In the genomic region with DNA sequence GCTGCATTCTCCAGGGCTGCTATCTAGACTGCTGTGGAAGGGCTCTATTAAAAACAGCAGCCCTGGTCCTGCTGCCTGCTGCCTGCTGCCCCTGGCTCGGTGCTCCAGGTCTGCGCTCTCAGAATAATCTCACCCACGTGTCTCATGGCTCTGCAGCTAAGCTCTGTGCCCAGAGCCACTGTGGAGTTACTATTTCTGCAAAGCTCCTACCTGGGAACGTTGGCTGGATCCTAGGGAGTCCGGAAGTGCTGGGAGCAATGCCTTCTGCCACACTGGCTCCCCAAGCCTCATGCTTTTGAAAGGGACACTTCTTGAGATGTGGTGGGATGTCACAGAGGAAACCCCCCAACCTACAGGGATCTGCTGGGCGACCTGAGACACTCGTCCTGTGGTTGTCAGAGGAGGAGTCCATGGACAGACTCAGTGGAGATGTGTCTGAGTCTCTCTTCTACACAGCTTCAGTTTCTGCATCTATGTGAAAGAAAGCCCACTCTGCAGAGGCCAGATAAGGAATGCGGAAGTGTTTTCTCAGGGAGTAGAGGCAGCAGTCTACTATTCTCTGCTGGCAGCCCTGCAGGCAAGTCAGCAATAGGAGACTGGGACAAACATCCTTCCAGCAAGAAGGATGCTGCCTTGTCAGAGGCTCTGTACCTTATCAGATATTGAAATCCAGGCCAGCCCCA, we compare ENCODE assay signal across 10 mouse cellular contexts.
DNase-seq lines count a peak whose midpoint lies in the region; ATAC-seq and TF ChIP-seq lines count a peak whose summit lies in the region.
"Had no signal": no experiment of that assay in that cellular context is flagged by ENCODE, and none has a peak within 500 bp of the region (broad histone marks: within the 10 kb centered on the region; RNA-seq: fewer than 3 reads in every experiment).

No protein-coding gene starts in this region.

- H3K36me3 ChIP-seq in lung, embryonic 14.5 days (ENCODE audit: insufficient read depth) = no peaks in the 10 kb centered on the region
- H3K36me3 ChIP-seq in embryonic facial prominence, embryonic 10.5 days (replicated peaks) = no peaks in the 10 kb centered on the region
- H3K36me3 ChIP-seq in heart, embryonic 15.5 days = no peaks in the 10 kb centered on the region
- no peaks in the 10 kb centered on the region for H3K36me3 ChIP-seq in midbrain, postnatal 0 days (ENCODE audit: insufficient read depth, low read length)

- WGBS in lung, embryonic 14.5 days = 49% methylated on average over 8 of the region's 8 CpGs
- 30% methylated on average over 8 of the region's 8 CpGs for WGBS in embryonic facial prominence, embryonic 10.5 days
- WGBS in heart, embryonic 15.5 days = 20% methylated on average over 8 of the region's 8 CpGs
- WGBS in midbrain, postnatal 0 days = 29% methylated on average over 8 of the region's 8 CpGs

- no peaks in the 10 kb centered on the region for H3K27me3 ChIP-seq in lung, embryonic 14.5 days (ENCODE audit: insufficient read depth, low read length)
- no peaks in the 10 kb centered on the region for H3K27me3 ChIP-seq in embryonic facial prominence, embryonic 10.5 days (replicated peaks; ENCODE audit: low read depth, poor library complexity, severe bottlenecking)
- 0 out of 2 replicates have a peak, but pooled peaks cover 5% of the 10 kb centered on the region for H3K27me3 ChIP-seq in heart, embryonic 15.5 days
- H3K27me3 ChIP-seq in midbrain, postnatal 0 days (ENCODE audit: insufficient read depth, low read length) = no peaks in the 10 kb centered on the region

- DNase-seq in lung, embryonic 14.5 days = peak; percentile 26
- DNase-seq in lung, postnatal 10 days = no peak
- DNase-seq in embryonic facial prominence, embryonic 10.5 days (ENCODE audit: low spot score) = no peak
- no peak for DNase-seq in midbrain, postnatal 0 days (ENCODE audit: low spot score)
- DNase-seq in gastrocnemius, adult 18-20 months (ENCODE audit: low spot score) = no peak
- DNase-seq in thymus, postnatal 10 days (ENCODE audit: low spot score in 2 of 2) = no peak
- DNase-seq in thymus, postnatal 0 days (ENCODE audit: low spot score) = no peak
- DNase-seq: kidney, adult 2 months had no signal

- peak; percentile 38; the same call in 1 of the 2 replicates for ATAC-seq in lung, embryonic 14.5 days (ENCODE audit: insufficient read depth)
- ATAC-seq in heart, embryonic 15.5 days (replicated peaks; ENCODE audit: insufficient number of reproducible peaks, insufficient read depth, low FRiP score, low read depth) = peak; percentile 77
- no peak for ATAC-seq in midbrain, postnatal 0 days (ENCODE audit: low FRiP score)

- H3K9me3 ChIP-seq in lung, embryonic 14.5 days (ENCODE audit: low read depth, low read length) = no peaks in the 10 kb centered on the region
- H3K9me3 ChIP-seq in embryonic facial prominence, embryonic 10.5 days = no peaks in the 10 kb centered on the region
- no peaks in the 10 kb centered on the region for H3K9me3 ChIP-seq in heart, embryonic 15.5 days (replicated peaks)
- H3K9me3 ChIP-seq in midbrain, postnatal 0 days (ENCODE audit: low read length) = no peaks in the 10 kb centered on the region

- H3K4me2 ChIP-seq in lung, embryonic 14.5 days = no peak overlapping the region
- peak overlapping the region; percentile 46 for H3K4me2 ChIP-seq in heart, embryonic 15.5 days
- H3K4me2 ChIP-seq in midbrain, postnatal 0 days (ENCODE audit: low read depth, low read length, poor library complexity, severe bottlenecking) = no peak overlapping the region

- peaks cover 7% of the 10 kb centered on the region; the same call in 1 of the 2 replicates for H3K4me1 ChIP-seq in lung, embryonic 14.5 days (ENCODE audit: insufficient read depth)
- H3K4me1 ChIP-seq in embryonic facial prominence, embryonic 10.5 days = peaks cover 36% of the 10 kb centered on the region
- peaks cover 26% of the 10 kb centered on the region for H3K4me1 ChIP-seq in heart, embryonic 15.5 days (replicated peaks)
- peaks cover 16% of the 10 kb centered on the region; the same call in 1 of the 2 replicates for H3K4me1 ChIP-seq in midbrain, postnatal 0 days (ENCODE audit: insufficient read depth, low read length)

- H3K27ac ChIP-seq in lung, embryonic 14.5 days (ENCODE audit: low read depth) = no peak overlapping the region
- H3K27ac ChIP-seq in embryonic facial prominence, embryonic 10.5 days (replicated peaks) = peak overlapping the region; percentile 21; the same call in 1 of the 2 replicates
- H3K27ac ChIP-seq in heart, embryonic 15.5 days = peak overlapping the region; percentile 84
- H3K27ac ChIP-seq in midbrain, postnatal 0 days (ENCODE audit: low read depth, low read length) = peak overlapping the region; percentile 52; the same call in 1 of the 2 replicates
- H3K27ac ChIP-seq: macrophage had no signal

- H3K4me3 ChIP-seq in lung, embryonic 14.5 days (ENCODE audit: low read depth, low read length) = no peak overlapping the region
- no peak overlapping the region for H3K4me3 ChIP-seq in embryonic facial prominence, embryonic 10.5 days
- H3K4me3 ChIP-seq in heart, embryonic 15.5 days = no peak overlapping the region
- H3K4me3 ChIP-seq in midbrain, postnatal 0 days (ENCODE audit: low read depth, low read length) = no peak overlapping the region

- no peak overlapping the region for H3K9ac ChIP-seq in lung, embryonic 14.5 days
- H3K9ac ChIP-seq in heart, embryonic 15.5 days = no peak overlapping the region
- H3K9ac ChIP-seq in midbrain, postnatal 0 days (replicated peaks; ENCODE audit: low read length, poor library complexity, severe bottlenecking) = no peak overlapping the region

- no peak for TF ChIP-seq CTCF in lung, embryonic 14.5 days (IDR thresholded peaks at IDR 0.05; ENCODE audit: low read depth)
- no peak for TF ChIP-seq CTCF in midbrain, postnatal 0 days (IDR thresholded peaks at IDR 0.05)
